Mouse (Mus musculus) hindlimb bud, embryonic 11.5 days (tissue): ENCODE results near the gene Agrp.

Experiments used
- DNase-seq: peaks from one replicate; pipeline ENCODE4 v3.0.0-alpha.2; 2012; ENCODE audit warnings: low read depth, low spot score; ENCODE audit errors: extremely low spot score

The Agrp gene

DNA sequence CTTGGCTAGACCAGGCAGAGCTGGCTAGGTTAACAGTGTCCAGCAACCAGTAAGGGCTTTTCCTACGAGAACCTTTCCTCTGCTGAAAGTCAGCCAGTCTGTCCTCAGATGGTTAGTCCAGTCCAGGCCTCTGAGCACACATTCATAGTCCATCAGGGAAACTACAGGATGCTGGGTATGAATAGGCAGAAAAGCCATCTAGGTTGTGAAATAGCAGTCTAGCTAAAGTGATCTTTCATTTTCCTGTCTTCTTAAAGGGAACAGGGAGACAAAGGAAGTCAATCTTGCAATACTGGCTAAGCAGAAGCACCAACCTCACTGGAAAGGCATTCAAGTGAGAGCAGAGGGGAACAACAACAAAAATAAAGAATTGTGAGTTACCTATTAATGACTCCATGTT lies 84.4 kb downstream of the Agrp start:
- no peak for DNase-seq

DNA sequence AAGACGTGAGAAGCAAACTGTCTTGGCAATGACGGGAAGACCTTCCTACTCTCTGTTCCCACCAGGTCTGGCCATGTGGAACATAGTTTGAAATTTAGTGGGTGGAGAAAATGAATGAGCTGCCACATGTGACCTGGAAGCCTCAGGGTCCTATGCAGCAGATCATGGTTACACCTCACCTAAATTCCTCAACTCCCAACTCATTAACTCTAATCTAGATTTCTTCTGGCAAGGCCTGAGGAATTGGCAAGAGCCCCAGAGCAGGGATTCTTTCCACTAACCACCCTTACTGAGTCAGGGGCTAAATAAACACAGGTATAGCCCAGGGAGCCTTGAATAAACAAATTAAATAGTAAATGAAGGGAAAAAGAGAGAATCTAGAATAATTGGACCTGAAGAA lies 85.2 kb downstream of the Agrp start:
- no peak for DNase-seq

DNA sequence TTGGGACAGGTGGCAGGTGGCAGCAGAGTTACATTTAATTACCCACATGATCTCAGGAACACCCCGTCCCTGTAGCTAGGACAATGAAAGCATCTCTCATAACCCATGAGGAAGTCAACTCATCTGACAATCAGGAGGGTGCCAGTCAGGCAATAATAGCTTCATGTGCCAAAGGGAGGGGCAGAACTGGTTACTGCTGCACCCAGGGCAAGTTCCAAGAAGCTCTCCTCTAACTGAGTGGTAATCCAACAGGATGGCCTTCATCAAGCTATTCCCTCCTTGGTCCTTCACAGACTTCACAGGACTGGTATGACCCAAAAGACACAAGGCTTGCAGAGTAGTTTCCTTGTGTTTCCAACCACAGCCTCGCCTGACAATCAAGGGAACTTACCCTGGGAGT lies 87.1 kb downstream of the Agrp start:
- DNase-seq: no peak

GRCm38 (mm10) chr8:105549506-105549905 lies 87.7 kb downstream of the Agrp start:
- no peak for DNase-seq

GRCm38 (mm10) chr8:105546384-105547350 lies 90.5 kb downstream of the Agrp start:
- no peak for DNase-seq

DNA sequence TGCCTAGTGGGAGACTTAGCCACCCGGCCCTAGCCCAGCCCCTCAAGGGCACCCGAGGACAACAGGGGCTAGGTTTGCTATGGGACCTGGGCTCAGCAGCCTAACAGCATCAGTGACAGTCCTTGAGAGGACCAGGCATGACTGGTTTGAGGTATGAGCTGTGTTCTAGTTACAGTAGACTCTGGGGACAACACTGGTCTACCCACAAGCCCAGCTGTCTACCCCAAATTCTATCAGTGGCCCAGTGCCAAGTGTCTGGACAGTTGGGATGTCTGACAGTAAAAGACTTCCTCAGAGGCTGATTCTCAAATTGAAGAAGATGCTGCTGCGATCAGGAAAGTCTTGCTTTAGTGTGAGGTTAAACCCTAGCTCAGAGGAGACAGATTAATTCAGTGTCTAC lies 91.9 kb downstream of the Agrp start:
- DNase-seq: no peak

GRCm38 (mm10) chr8:105544544-105545205 lies 92.5 kb downstream of the Agrp start:
- DNase-seq: no peak

GRCm38 (mm10) chr8:105543703-105544102 lies 93.5 kb downstream of the Agrp start:
- no peak for DNase-seq

DNA sequence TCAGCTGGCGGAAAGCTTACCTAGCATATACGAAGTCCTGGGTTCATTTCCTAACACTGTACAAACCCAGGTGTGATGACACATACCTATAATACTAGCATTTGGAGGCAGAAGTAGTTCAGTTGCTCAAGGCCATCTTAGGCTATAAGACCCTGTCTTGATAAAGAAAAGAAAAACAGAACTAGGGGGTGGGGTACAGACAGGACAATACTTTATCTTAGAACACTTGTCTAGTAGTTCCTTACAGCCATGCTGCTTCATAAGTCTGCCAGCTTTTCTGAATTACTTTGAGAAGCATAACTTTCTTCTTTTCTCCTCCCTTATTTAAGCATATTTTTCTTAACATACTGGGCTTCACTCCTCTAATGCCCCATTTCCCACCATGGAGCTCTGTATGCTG lies 94.4 kb downstream of the Agrp start:
- no peak for DNase-seq

DNA sequence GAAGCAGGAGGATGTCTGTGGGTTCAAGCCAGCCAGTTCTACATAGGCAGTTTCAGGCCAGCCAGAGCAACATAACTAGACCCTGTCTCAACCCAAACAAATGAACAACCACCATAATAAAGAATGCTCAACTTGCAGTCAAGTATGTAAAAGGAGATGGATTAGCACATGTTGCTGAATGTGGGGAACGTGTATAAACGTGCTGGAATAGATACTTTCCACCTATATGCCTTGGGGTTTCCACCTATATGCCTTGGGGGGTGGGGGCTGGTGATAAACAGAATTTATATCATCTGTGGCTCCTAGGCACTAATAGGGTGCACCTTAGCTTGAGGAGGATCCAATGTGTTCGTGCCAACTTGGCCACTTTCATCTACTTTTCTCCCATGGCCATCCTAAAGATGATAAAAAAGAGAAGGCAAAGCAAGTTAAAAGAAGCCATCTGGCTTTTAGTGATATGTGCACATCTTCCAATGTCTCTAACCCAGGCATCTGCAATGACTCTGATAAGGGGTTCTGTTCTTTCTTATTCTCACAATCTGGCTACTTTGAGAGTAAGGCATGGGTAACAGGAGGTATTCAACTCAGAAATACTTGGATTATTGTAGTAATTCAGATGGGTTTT lies 95.0 kb downstream of the Agrp start:
- no peak for DNase-seq

- no peak for DNase-seq
Observed at GRCm38 (mm10) chr8:105538940-105539339, 98.3 kb downstream of the Agrp start.

DNA sequence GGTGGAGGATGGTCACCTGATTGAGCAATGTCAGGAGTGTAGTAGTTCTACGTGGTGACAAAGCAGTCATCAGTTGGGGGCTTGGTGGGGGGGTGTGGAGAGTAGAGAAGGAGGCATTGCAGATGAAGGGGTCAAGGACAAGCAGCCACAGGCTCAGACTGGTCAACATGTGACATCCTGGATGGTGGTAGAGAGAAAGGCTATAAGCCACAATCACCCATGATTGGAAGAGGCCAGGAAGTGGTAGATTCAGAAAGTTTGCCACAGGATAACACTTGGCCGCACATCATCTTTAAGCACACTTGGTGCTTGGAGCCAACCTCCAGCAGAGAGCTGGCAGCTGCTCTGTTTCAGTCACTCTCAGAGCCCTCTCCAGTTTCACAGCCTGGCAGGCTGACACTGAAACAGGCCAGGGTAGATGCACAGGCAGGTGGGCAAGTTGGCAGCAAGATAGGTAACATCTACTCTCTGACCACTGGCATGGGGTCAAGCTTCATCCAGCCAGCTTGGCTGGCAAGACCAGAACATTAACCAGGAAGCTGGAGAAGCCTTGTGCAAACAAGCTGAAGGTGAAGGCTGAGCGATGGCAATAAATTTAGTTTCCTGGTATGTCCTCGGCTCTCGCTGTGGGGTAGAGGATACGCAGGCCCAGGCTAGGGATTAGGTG lies 100.0 kb downstream of the Agrp start:
- no peak for DNase-seq

DNA sequence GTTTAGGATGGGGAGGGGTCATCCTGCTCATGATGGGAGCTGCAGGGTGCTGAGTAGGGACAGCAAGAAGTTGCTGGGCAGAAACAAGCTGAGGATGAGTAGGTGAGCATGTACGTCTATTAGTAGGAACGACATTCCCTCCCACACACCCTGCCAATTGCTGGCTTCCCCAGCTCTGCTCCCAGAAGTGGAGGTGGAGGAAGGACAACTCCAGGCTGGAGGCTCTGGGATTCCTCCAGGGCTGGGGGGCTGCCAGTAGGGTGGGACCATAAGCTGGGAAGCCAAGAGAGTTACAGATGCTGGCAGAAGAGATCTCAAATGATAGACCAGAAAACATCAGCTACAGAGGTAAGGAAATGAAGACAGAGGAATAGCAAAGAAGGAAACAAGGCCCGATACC lies 100.6 kb downstream of the Agrp start:
- no peak for DNase-seq

GRCm38 (mm10) chr8:105533892-105534329 lies 103.3 kb downstream of the Agrp start:
- no peak for DNase-seq

- DNase-seq: no peak
Observed at GRCm38 (mm10) chr8:105533439-105533838, 103.8 kb downstream of the Agrp start.

GRCm38 (mm10) chr8:105531774-105532173 lies 105.4 kb downstream of the Agrp start:
- no peak for DNase-seq

DNA sequence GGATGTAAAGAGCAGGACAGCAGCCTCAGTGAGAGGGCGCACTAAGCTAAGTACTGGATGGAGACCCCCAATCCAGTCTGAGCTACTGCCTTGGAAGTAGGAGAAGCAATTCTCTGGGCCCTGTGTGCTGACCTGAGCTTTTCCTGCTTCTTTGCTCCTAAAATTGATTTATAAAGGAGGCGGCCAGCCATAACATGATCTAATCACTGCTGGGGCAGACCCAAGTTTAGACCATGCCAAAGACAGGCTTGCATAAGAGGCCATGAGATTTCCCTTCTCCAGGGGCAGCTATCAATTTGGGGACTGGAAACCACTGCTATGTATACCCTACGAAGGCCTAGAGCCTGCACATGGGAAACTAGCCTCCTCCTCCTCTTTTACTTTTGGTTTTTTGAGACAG lies 107.9 kb downstream of the Agrp start:
- no peak for DNase-seq

DNA sequence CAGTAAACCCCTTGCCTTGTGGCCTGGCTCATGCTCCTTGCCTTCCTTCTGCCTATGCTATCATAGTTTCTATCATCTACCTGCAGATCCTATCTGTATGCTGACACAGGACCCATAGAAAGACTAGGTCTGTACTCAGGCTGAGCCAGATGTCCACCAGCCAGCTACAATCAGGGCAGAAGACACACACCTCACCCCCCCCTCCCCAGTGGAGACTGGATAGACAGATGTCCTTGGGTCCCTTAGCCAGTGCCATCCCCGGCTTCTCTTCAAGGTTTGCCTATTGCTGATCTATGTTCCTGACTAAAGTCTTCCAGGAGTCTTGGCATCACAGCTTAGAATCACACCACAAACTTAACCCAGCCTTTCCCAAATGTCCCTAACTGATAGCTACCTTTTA lies 109.0 kb downstream of the Agrp start:
- DNase-seq: no peak

DNA sequence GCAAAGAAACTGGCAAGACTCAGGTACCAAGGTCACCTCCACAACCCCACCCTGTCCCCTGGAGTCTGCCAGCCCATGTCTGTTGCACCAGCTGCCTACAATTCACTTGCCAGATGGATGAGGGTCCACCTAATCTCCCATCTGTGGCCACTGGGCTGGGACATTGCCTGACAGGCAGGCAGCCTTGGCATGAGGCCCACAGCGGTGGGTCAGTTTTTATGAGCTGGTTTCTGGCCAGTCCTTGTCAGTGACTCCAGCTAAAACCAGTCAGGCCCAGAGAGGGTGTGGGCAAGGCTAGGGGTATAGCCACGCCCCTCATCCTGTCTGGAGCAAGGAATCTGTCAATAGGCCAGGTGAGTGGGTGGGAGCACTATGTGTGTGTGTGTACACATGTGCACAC lies 110.1 kb downstream of the Agrp start:
- DNase-seq: no peak

DNA sequence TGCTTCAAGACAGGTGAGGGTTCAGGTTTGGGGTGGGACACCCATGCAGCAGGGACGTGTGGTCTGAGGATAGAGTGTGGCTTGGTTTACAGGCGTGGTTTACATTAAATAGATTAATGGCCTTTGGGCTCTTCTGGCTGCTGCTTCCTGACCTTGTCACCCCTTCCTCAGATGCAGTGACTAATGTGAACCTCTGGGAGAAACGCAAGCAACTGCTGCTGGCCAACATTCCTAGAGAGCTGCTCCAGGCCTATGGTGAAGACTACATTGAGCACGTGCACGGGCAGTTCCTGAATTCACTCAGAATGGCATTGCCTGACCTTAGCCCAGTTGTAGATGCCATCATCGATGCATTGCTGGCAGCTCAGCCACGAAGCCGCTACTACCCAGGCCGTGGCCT lies 114.3 kb downstream of the Agrp start:
- DNase-seq: no peak
